Mouse (Mus musculus): ENCODE results near the gene Lrriq1. TPM values are rescaled to one million over a fixed set of nuclear protein-coding genes. Genes with fewer than 3 reads are reported as not detected.

Gene Lrriq1
- polyA plus RNA-seq, 1 experiment from 2014 or later, result 2.4 TPM

DNA sequence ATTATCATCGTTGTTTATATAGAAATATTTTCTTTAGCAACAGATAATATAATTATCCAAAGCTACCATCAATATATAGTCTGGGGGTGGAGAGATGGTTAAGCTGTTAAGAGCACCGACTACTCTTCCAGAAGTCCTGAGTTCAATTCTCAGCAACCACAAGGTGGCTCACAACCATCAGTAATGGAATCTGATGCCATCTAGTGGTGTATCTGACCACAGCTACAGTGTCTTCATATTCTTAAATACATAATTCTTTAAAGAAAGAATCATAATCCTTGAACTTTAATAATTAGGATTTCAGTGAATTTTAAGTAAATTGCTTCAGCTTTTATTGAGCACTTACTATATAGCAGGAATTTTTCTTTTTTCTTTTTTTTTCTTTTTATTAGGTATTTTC is 128.0 kb downstream of the Lrriq1 start:
- H3K4me2 ChIP-seq, result no peak overlapping the region
- H3K27ac ChIP-seq, result no peak overlapping the region
- WGBS, result 85% methylated on average over 2 of the region's 2 CpGs
- H3K27me3 ChIP-seq, result no peaks in the 10 kb centered on the region
- H3K36me3 ChIP-seq, result no peaks in the 10 kb centered on the region
- no peak overlapping the region for H3K9ac ChIP-seq
- ATAC-seq (ENCODE audit: borderline replicate concordance, extremely low read depth, low FRiP score, low TSS enrichment), result no peak
- no peaks in the 10 kb centered on the region for H3K9me3 ChIP-seq
- no peaks in the 10 kb centered on the region for H3K4me1 ChIP-seq
- H3K4me3 ChIP-seq, result no peak overlapping the region

DNA sequence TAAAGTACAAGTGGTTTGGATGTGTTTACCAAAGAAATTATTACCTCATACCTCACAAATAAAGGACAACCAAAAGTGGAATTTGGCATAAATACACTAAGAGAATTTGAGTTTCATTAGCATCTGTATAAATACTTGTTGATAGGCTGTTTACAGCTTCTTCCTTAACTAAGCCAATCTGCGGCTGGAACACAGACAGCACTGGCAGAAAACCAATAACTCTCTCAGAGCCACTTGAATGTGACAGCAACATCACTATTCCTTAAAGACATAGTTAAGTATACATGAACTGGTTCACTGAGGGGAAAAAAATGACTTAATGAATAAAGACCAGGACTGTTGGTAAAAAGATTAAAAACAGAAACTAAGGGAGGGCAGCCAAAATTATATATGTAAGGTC is 150.0 kb downstream of the Lrriq1 start:
- Histone ChIP-seq H3K36me3 (no peaks in the 10 kb centered on the region), H3K4me3 (no peak overlapping the region), H3K4me2 (no peak overlapping the region), H3K27me3 (no peaks in the 10 kb centered on the region), H3K4me1 (no peaks in the 10 kb centered on the region), H3K27ac (no peak overlapping the region), H3K9me3 (no peaks in the 10 kb centered on the region), H3K9ac (no peak overlapping the region)
- WGBS, result 36% methylated on average over 1 of the region's 1 CpGs
- ATAC-seq (ENCODE audit: borderline replicate concordance, extremely low read depth, low FRiP score, low TSS enrichment), result no peak

DNA sequence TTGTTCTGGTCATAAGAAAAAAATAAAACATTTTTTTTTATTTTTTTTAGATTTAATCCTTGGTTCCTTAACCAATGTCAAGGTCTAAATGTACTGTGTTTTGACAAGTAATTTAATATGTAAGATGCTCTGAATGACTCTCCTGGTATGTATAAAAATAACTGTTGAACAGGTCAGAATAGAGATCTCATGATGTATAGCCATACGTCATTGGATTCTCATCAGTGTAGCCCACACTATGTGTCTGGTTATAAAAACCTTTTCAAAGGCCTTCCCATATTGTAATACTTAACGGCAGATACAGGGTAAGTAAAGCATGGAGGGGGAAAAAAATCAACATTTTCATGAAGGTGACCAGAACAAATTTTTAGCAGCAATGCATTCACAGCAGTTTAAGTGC is 186.5 kb downstream of the Lrriq1 start:
- H3K9me3 ChIP-seq, result no peaks in the 10 kb centered on the region
- 84% methylated on average over 2 of the region's 2 CpGs for WGBS
- H3K27ac ChIP-seq, result no peak overlapping the region
- H3K36me3 ChIP-seq, result no peaks in the 10 kb centered on the region
- no peaks in the 10 kb centered on the region for H3K4me1 ChIP-seq
- no peak for ATAC-seq (ENCODE audit: borderline replicate concordance, extremely low read depth, low FRiP score, low TSS enrichment)
- H3K27me3 ChIP-seq, result no peaks in the 10 kb centered on the region
- H3K4me3 ChIP-seq, result no peak overlapping the region
- H3K4me2 ChIP-seq, result no peak overlapping the region
- H3K9ac ChIP-seq, result no peak overlapping the region

DNA sequence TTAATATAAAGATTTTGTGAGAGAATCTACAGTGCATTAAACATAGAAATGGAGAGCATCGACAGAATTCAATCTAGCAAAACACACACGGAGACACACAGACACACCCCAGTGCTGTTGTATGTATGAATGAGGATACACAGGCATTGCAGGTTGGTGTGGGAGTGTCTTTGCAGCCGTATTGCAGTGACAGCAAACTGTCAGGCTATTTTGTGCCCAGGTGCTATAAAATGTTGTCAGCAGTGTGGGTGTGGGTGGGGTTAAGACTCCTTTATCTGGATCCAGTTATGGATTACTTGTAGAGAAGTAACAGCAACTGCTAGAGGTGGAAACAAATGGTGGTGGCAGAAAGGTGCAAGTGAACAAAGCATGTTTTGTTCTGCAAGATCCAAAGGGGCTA is 189.5 kb downstream of the Lrriq1 start:
- no peaks in the 10 kb centered on the region for H3K4me1 ChIP-seq
- no peaks in the 10 kb centered on the region for H3K9me3 ChIP-seq
- no peak for ATAC-seq (ENCODE audit: borderline replicate concordance, extremely low read depth, low FRiP score, low TSS enrichment)
- H3K4me3 ChIP-seq, result no peak overlapping the region
- no peak overlapping the region for H3K27ac ChIP-seq
- no peaks in the 10 kb centered on the region for H3K27me3 ChIP-seq
- no peak overlapping the region for H3K4me2 ChIP-seq
- no peak overlapping the region for H3K9ac ChIP-seq
- H3K36me3 ChIP-seq, result no peaks in the 10 kb centered on the region
- 67% methylated on average over 3 of the region's 3 CpGs for WGBS

DNA sequence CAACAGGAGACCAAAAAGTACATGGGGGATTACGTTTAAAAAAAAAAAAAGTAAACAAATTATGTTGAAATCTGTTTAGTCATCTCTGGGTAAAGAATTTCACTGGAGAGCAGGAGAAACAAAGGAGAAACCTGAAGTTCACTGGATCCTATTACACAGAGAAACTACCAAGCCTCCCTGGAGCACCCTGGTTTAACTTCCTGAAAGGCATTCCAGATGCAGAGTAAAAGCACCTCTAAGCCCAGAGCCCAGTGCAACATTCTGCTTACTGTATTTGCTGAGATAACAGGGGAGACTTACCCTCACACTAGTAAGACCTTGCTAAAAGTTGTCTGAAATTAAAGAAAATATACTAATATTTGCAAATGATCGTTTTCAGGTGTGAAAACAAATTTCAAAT is 191.1 kb downstream of the Lrriq1 start:
- no peaks in the 10 kb centered on the region for H3K27me3 ChIP-seq
- no peak for ATAC-seq (ENCODE audit: borderline replicate concordance, extremely low read depth, low FRiP score, low TSS enrichment)
- H3K4me2 ChIP-seq, result no peak overlapping the region
- no peak overlapping the region for H3K9ac ChIP-seq
- no peaks in the 10 kb centered on the region for H3K36me3 ChIP-seq
- no peaks in the 10 kb centered on the region for H3K4me1 ChIP-seq
- H3K27ac ChIP-seq, result no peak overlapping the region
- H3K4me3 ChIP-seq, result no peak overlapping the region
- 37% methylated on average over 2 of the region's 2 CpGs for WGBS
- H3K9me3 ChIP-seq, result no peaks in the 10 kb centered on the region

DNA sequence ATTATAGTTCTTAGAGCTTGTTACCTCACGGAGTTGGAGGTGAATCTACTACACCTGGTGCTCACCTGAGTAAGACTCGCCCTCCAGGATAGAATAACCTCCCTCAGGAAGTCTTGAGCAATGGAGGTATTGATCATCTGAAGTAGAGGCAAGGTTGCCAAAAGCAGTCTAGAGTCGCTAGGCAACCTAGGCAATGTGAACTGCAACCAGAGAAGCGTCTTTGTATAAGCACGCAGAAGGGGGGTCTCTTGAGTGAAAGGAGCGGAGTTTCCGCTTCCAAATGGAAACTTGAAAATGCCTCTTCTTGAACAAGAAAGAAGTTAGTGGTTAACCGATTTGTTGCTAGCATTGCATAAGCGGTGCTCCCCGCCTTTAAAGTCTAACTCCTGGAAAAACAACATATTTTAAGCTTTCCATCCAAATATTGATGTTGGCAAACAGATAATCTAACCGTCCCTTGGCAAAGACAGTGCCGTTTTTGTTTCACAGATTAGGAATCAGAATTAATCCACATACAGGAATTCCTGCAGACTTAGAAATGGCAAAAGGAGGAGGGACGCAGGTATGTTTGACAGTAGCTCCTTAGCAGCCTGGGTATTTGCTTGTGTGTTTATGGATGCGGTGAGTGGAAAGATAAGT is 201.0 kb downstream of the Lrriq1 start:
- Histone ChIP-seq H3K4me3 (no peak overlapping the region), H3K36me3 (no peaks in the 10 kb centered on the region), H3K4me2 (no peak overlapping the region), H3K27me3 (peaks cover 58% of the 10 kb centered on the region), H3K4me1 (no peaks in the 10 kb centered on the region), H3K27ac (no peak overlapping the region), H3K9me3 (no peaks in the 10 kb centered on the region), H3K9ac (no peak overlapping the region)
- 3% methylated on average over 14 of the region's 14 CpGs for WGBS
- ATAC-seq (ENCODE audit: borderline replicate concordance, extremely low read depth, low FRiP score, low TSS enrichment), result no peak

DNA sequence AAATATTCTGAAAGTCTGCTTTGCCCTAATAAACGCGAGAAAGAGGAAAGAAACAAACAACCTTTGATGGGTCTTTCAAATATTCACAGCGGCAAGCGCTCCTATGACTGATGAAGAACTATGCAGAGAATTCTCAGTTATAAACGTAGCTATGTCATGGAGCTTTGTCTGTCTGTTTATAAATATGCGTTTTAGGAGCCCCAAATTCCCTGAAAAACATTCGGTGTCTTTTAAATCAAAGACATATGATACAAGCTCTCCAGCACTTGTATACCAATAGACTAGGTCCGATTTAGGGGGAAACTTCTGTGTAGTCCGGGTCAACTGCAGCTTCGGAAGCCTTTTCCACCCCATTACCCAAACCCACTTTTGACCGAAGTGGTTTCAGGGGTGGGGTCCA is 205.2 kb downstream of the Lrriq1 start:
- 8% methylated on average over 11 of the region's 11 CpGs for WGBS
- H3K4me1 ChIP-seq, result peaks cover 12% of the 10 kb centered on the region
- no peak for ATAC-seq (ENCODE audit: borderline replicate concordance, extremely low read depth, low FRiP score, low TSS enrichment)
- H3K4me3 ChIP-seq, result no peak overlapping the region
- H3K36me3 ChIP-seq, result no peaks in the 10 kb centered on the region
- H3K9me3 ChIP-seq, result no peaks in the 10 kb centered on the region
- no peak overlapping the region for H3K4me2 ChIP-seq
- no peak overlapping the region for H3K27ac ChIP-seq
- H3K9ac ChIP-seq, result no peak overlapping the region
- H3K27me3 ChIP-seq, result peaks cover 88% of the 10 kb centered on the region

DNA sequence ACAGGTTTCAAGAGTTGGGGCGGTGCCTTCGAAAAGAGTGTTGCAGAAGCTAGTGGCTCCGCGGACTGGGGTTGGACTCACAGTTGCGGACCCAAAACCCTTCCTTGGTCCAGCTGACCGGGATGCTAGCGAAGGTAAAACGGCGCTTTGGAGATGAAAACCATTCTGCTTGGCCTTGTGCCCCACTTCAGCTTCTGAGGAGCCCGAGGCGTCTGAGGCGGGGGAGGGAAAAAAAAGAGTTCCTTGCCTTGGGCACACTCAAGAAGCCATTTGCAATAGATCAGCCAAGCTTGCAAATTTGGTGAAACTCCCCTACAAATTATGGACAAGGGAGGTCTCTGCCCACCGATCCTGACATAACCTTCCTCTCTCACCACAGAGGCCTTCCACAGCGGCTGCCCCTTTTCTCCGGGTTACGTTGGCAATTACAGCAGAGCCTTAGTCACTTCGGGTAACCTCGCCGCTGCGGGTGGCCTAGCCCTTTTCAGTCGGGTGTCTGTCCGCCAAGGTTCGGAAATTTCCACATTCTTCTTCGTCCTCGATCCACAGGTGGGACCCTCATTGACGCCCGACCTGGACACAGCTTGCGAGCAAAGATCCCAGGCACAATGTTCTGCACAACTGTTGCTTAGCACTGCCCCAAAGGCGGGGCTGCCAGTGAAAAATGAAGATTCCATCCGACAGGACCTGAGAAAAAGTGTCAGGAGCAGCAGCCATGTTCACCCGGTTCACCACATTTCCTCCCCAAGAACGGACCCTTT is 206.2 kb downstream of the Lrriq1 start, which contains the start of gene Alx1:
Gene Alx1 (minus strand): TSS at position 486 of the 761 bp plus-strand sequence.
- peaks cover 12% of the 10 kb centered on the region for H3K4me1 ChIP-seq
- H3K9me3 ChIP-seq, result no peaks in the 10 kb centered on the region
- 3% methylated on average over 32 of the region's 32 CpGs for whole genome bisulfite sequencing
- H3K4me2 ChIP-seq, result peak within 1 kb of the TSS; percentile 68
- no peak within 1 kb of the TSS for H3K27ac ChIP-seq
- no peak for ATAC-seq (ENCODE audit: borderline replicate concordance, extremely low read depth, low FRiP score, low TSS enrichment)
- H3K4me3 ChIP-seq, result no peak within 1 kb of the TSS
- H3K36me3 ChIP-seq, result no peaks in the 10 kb centered on the region
- H3K9ac ChIP-seq, result no peak within 1 kb of the TSS
- H3K27me3 ChIP-seq, result peaks cover 84% of the 10 kb centered on the region

DNA sequence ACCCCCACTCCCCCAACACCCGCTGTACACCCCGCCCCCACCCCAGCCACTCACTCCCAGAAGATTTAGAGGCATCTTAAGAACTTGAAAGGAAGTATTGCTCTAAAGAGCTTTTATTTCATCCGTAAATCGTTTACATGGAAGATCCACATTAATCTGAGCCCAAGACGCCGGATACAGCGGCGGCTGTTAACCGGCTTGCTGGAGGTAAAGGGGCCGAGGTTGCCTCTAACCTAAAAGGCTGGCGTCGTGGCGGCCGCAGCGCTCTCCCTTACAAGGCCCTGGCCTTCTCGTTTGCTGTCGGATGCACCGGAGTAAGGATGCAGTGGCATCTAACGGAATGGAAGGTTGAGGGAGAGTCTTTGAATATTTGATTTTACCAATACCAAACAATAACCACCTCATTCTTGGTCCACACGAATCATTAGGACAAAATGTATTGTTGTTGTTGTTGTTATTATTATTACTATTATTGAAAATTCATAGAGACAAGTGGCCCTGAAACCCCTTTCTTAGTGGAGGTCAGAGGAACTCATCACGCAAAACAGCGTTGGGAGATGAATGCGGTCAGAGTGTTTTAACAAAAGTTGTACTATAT is 206.9 kb downstream of the Lrriq1 start:
- H3K27me3 ChIP-seq, result peaks cover 78% of the 10 kb centered on the region
- H3K9ac ChIP-seq, result no peak overlapping the region
- H3K36me3 ChIP-seq, result no peaks in the 10 kb centered on the region
- no peak overlapping the region for H3K27ac ChIP-seq
- 3% methylated on average over 23 of the region's 23 CpGs for WGBS
- H3K9me3 ChIP-seq, result no peaks in the 10 kb centered on the region
- H3K4me1 ChIP-seq, result peaks cover 12% of the 10 kb centered on the region
- ATAC-seq (ENCODE audit: borderline replicate concordance, extremely low read depth, low FRiP score, low TSS enrichment), result no peak
- H3K4me3 ChIP-seq, result no peak overlapping the region
- peak overlapping the region; percentile 68 for H3K4me2 ChIP-seq

DNA sequence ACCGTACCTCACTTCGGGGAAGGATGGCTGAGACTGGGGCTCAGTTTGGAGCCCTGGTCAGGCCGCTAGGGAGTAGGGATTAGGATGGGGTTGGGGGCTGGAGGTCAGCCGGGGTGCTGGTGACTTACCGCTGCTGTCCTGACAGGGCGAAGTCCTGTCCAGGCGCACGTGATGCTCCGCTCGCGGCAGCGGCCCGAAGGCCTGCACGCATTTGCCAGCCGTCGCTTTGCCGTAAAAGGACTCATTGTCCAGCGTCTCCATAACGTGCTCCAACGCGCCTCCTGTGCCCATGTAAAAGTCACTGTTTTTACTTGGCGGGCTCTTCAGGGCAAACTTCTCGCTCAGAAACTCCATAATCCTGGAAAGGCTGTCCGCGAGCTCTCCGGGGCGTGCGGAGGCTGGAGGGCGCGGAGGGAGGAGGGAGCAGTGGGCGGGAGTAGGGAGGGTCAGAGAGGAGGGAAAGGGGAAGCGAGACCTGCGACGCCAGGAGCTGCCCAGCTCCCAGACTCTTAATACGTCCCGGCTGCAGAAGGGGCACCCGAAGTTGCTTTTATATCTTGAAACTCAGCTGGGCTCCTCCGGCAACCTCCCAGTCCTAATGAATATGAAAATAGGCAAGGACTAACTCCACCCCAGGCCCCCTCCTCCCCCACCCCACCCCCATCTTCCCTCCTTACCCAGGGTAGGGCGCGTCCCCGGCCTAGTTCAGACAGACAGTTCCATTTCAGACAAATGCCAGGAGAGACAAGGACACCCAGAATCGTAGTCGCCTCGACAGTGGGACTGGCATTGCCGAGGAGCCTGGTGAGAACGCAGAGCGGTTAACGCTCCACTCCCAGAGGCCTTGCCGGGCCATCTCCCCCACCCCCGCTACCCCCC is 207.6 kb downstream of the Lrriq1 start:
- peaks cover 12% of the 10 kb centered on the region for H3K4me1 ChIP-seq
- H3K27ac ChIP-seq, result no peak overlapping the region
- H3K4me2 ChIP-seq, result peak overlapping the region; percentile 68
- ATAC-seq (ENCODE audit: borderline replicate concordance, extremely low read depth, low FRiP score, low TSS enrichment), result peak; percentile 72; the same call in 1 of the 2 replicates
- H3K9me3 ChIP-seq, result no peaks in the 10 kb centered on the region
- no peak overlapping the region for H3K9ac ChIP-seq
- H3K4me3 ChIP-seq, result peak overlapping the region; percentile 40
- WGBS, result 0% methylated on average over 45 of the region's 50 CpGs
- H3K36me3 ChIP-seq, result no peaks in the 10 kb centered on the region
- H3K27me3 ChIP-seq, result peaks cover 82% of the 10 kb centered on the region

DNA sequence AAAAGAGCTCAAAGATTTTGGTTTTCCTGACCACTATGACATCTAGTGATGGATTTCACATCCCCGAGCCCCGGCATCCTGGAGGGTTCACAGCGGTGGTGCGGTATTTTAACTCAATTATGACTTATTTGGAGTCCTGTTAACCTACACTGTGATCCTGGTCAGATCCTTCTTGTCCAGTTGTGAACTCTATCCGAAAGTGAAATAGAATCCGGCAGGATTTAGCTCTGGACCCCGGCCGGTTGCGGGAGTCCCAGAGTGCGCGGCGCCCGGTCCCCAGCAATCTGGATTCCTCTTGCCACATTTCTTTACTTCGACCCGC is 208.2 kb downstream of the Lrriq1 start:
- under 1% methylated on average over 15 of the region's 15 CpGs for WGBS
- H3K4me2 ChIP-seq, result peak overlapping the region; percentile 68
- no peak overlapping the region for H3K27ac ChIP-seq
- H3K4me1 ChIP-seq, result peaks cover 12% of the 10 kb centered on the region
- H3K27me3 ChIP-seq, result peaks cover 76% of the 10 kb centered on the region
- no peaks in the 10 kb centered on the region for H3K9me3 ChIP-seq
- H3K9ac ChIP-seq, result no peak overlapping the region
- no peak for ATAC-seq (ENCODE audit: borderline replicate concordance, extremely low read depth, low FRiP score, low TSS enrichment)
- H3K36me3 ChIP-seq, result no peaks in the 10 kb centered on the region
- peak overlapping the region; percentile 40 for H3K4me3 ChIP-seq

Measured in lung, embryonic 15.5 days (tissue).